Mouse (Mus musculus) liver, embryonic 14.5 days (tissue): ENCODE measurements around the gene Gm34653. TPM values are rescaled to one million over a fixed set of nuclear protein-coding genes. Genes with fewer than 3 reads are reported as not detected.
A peak's percentile ranks its signal among the peaks of the same experiment; 100 is the strongest.
"Not testable (repeated sequence)": the region's sequence is repeated elsewhere in the genome, so short reads cannot be mapped to it uniquely, and the experiment has no call there.

Experiments used
- ATAC-seq: fragments of 200-750 bp; cut with Nextera tagmentation; 2 replicates; pipeline ENCODE4 v1.8.0; 2017; ENCODE audit warnings: moderate number of reproducible peaks, mild to moderate bottlenecking, moderate library complexity; ENCODE audit not compliant: insufficient read depth
- DNase-seq, 3 experiments: peaks; one replicate each; pipeline ENCODE4 v3.0.0-alpha.2; 2012 to 2013; ENCODE audit warnings: low read depth in 3 of 3, low spot score in 3 of 3
- H3K27ac ChIP-seq: fragments of 300-500 bp; sonication (generic); 2 replicates; pipeline ENCODE4 v1.5.1; 2014; ENCODE audit warnings: moderate library complexity, mild to moderate bottlenecking, control low read depth, inconsistent platforms
- H3K27me3 ChIP-seq: fragments of 300-500 bp; sonication (generic); 2 replicates; pipeline ENCODE4 v1.6.1; 2014; ENCODE audit warnings: mild to moderate bottlenecking, low read length, moderate library complexity; ENCODE audit not compliant: control insufficient read depth, insufficient read depth
- H3K36me3 ChIP-seq: fragments of 300-500 bp; sonication (generic); replicated peaks from 2 replicates; pipeline ENCODE4 v1.6.1; 2014; ENCODE audit warnings: low read depth; ENCODE audit not compliant: control insufficient read depth, insufficient read depth
- H3K4me1 ChIP-seq, 2 experiments: fragments of 200-500 bp in 1 of 2; fragments of 300-500 bp in 1 of 2; sonication (generic) in 1 of 2; replicated peaks; 2 replicates each; pipeline ENCODE4 v1.6.1; 2012 to 2014; ENCODE audit warnings: antibody characterized with exemption in 1 of 2, inconsistent platforms in 1 of 2, low read length in 1 of 2; ENCODE audit not compliant: control insufficient read depth in 2 of 2, insufficient read depth in 2 of 2
- H3K4me2 ChIP-seq: fragments of 300-500 bp; sonication (generic); 2 replicates; pipeline ENCODE4 v1.6.1; 2014; ENCODE audit warnings: low read depth, mild to moderate bottlenecking, control low read depth, moderate library complexity
- H3K4me3 ChIP-seq, 2 experiments: fragments of 200-500 bp in 1 of 2; fragments of 300-500 bp in 1 of 2; sonication (generic) in 1 of 2; 2 replicates each; pipeline ENCODE4 v1.5.1; 2012 to 2014; ENCODE audit warnings: low read depth in 2 of 2, low read length in 2 of 2, mild to moderate bottlenecking in 2 of 2, control low read depth in 1 of 2, inconsistent platforms in 1 of 2, moderate library complexity in 1 of 2; ENCODE audit not compliant: insufficient read depth in 1 of 2
- H3K9ac ChIP-seq: fragments of 300-500 bp; sonication (generic); replicated peaks from 2 replicates; pipeline ENCODE4 v1.6.1; 2014; ENCODE audit warnings: mild to moderate bottlenecking, control low read depth, moderate library complexity
- H3K9me3 ChIP-seq: fragments of 300-500 bp; sonication (generic); 2 replicates; pipeline ENCODE4 v1.6.1; 2016; ENCODE audit warnings: low read length, mixed read lengths; ENCODE audit not compliant: control insufficient read depth
- CTCF ChIP-seq: IDR thresholded peaks from 2 replicates; pipeline ENCODE4 v1.5.1; 2016; ENCODE audit warnings: antibody characterized with exemption, low read depth, control low read depth
- EP300 ChIP-seq: IDR thresholded peaks from 2 replicates; pipeline ENCODE4 v1.6.1; 2016; ENCODE audit warnings: antibody characterized with exemption, low read depth
- WGBS: fragments of 180-500 bp; shearing (Covaris S2); extraction: QIAGEN DNeasy Blood & Tissue Kit; methylation state at CpG from one replicate; pipeline ENCODE4 v1.1.7; 2014; ENCODE audit not compliant: insufficient replicate concordance; 5-methylcytosine and 5-hydroxymethylcytosine counted together
- polyA plus RNA-seq, 2 experiments: library from polyadenylated mRNA; depleted of rRNA in 1 of 2; stranded (reverse) in 1 of 2; unstranded in 1 of 2; fragments of >200 nt; fragmentation: Nextera tagmentation in 1 of 2; extraction: Ambion mirVana in 1 of 2; gene quantifications; 2 replicates each; pipeline versions ENCODE4 v1.2.1 to v1.2.3; 2012 to 2014

The Gm34653 gene
- polyA plus RNA-seq (2012; rRNA removed), result 0.02 TPM in 1 of 2 replicates, not detected in the other
- polyA plus RNA-seq (2014; fragmentation: Nextera tagmentation; extraction: Ambion mirVana), result not detected in 2 replicates

DNA sequence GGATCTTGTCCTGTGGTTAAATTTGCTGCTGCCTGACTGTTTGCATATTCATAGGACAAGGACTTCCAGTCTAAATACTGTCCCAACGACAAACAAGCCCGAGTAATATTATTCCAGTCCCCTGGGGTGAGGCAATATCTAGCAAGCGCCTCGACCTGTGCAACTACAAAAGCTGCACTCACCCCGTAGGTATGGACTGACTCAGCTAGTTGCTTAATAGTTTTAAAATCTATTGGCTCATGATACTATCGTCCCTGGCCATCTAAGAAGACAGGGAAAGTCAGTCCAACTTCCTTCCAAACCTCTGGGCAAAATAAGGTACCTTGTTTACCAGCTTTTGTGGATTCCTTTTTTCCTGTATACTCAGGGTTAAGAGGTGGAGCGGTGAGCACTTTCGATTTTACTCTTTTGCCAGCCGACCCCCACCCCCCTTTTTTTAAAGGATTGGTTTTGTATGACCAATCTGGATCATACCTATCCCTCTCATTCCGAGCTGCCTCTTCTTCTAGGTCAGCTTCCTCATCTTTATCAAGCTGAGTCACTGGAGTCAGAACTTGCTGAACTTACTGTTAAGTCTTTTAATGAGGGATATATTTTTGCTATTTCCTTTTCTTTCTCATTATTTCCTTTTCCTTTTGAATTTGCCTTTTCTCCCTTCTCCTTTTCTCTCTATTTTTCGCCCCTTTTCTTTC is at the start of gene Gm34653:
TSS of gene Gm34653 (plus strand) at position 242 of the 692 bp plus-strand sequence.
- H3K4me2 ChIP-seq, H3K9me3 ChIP-seq, H3K27ac ChIP-seq, H3K9ac ChIP-seq, ATAC-seq, H3K27me3 ChIP-seq, H3K4me1 ChIP-seq, H3K4me3 ChIP-seq, DNase-seq, H3K36me3 ChIP-seq: not testable (repeated sequence)
- WGBS, result 50% methylated on average over 11 of the region's 11 CpGs

DNA sequence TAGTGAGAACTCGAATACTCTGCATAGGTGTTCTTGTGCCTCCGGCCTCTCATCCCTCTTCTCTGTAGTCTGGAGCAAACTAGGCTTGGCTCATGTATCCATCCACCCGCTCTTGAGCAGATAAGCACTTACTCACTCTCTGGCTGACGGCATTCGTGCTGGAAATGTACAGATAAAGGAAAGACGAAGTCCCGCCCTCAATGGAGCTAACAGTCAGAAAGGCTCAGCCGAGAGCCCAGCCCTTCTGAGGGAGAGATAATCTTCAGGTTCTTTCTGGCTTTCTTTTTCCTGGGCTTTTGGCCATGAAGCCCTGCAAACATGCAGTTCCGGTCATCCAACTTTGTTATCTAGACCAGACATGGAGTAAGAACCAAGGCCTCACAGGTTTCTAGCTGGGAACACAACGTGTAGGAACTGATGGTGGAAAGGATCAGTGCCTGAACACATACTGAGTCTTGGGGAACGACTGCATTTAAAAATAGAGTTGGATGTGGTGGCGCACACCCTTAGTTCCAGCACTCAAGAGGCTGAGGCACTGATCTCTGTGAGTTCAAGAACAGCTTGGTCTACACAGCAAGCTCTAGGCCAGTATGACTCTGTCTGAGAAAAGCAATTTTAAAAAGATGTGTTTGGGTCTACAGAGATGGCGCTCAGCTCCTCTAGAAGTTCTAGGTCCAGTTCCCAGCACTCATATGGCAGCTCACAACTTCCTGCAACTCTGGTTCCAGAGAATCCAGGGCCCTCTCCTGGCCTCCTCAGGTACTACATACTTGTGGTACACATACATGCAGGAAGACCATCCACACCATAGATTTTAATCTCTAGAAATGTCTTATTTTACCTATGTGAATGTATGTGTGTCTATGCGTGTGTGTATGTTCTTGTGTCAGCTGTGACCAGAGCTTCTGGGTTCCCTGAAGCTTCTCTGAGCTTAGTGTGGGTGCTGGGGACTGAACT is 49.5 kb upstream of the Gm34653 start:
- TF ChIP-seq CTCF, result no peak
- TF ChIP-seq EP300, result peak; percentile 92
- peaks cover 42% of the 10 kb centered on the region for H3K36me3 ChIP-seq
- H3K27me3 ChIP-seq, result no peaks in the 10 kb centered on the region
- ATAC-seq (peak; percentile 97), DNase-seq (peak; percentile 96 to 97 (median 97))
- peak overlapping the region; percentile 98 for H3K27ac ChIP-seq
- H3K4me2 ChIP-seq, result peak overlapping the region; percentile 76
- no peaks in the 10 kb centered on the region for H3K9me3 ChIP-seq
- H3K4me1 ChIP-seq, result peaks cover 23 to 27% of the 10 kb centered on the region in 2 experiments
- H3K9ac ChIP-seq, result peak overlapping the region; percentile 71
- peak overlapping the region; percentile 6 to 28; a peak in 3 of 4 replicates for H3K4me3 ChIP-seq
- WGBS, result 25% methylated on average over 14 of the region's 14 CpGs

DNA sequence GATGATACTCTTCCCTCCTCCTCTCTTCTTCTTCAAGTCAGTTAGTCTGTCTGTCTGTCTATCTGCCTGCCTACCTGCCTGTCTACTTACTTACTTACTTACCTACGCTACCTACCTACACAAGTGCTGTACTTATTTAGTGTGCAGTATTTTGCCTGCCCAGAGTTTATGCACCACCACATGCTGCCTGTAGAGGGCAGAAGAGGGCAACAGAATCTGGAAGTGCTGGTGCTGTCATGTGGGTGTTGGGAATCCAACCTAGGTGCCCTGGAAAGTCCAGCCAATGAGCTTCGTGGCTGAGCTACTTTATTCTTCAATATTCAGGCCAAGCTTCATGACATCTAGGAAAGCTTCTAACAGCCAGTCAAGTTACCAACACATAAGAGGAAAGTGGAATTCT is 48.7 kb upstream of the Gm34653 start:
- Histone ChIP-seq H3K36me3 (peaks cover 37% of the 10 kb centered on the region), H3K27me3 (no peaks in the 10 kb centered on the region), H3K4me3 (no peak overlapping the region), H3K4me2 (peak overlapping the region; percentile 76; the same call in 1 of the 2 replicates), H3K9ac (peak overlapping the region; percentile 51), H3K4me1 (peaks cover 23 to 27% of the 10 kb centered on the region in 2 experiments), H3K9me3 (no peaks in the 10 kb centered on the region), H3K27ac (peak overlapping the region; percentile 98)
- peak; percentile 56 to 68 (median 65) for DNase-seq
- TF ChIP-seq CTCF, result peak; percentile 98
- no peak for TF ChIP-seq EP300
- peak; percentile 18; the same call in 1 of the 2 replicates for ATAC-seq
- WGBS, result 71% methylated on average over 2 of the region's 2 CpGs

DNA sequence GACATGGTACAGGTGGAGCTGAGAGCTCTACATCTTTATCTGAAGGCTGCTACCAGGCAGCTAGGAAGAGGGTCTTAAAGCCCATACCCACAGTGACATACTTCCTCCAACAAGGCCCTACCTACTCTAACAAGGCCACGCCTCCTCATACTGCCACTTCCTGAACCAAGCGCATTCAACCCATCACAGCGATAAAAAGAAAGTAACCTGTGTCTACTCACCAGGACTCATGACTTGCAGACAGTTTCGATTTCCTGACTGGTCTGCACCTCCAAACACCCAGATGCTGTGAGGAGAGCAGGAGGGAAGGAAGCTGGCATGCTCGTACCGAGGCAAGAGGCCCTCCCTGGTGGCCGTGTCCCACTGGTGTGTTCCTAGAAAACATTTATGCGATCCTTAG is 42.5 kb upstream of the Gm34653 start:
- WGBS, result 68% methylated on average over 8 of the region's 8 CpGs
- H3K9ac ChIP-seq, result no peak overlapping the region
- H3K36me3 ChIP-seq, result peaks cover 5% of the 10 kb centered on the region
- no peaks in the 10 kb centered on the region for H3K9me3 ChIP-seq
- TF ChIP-seq CTCF (0 out of 2 replicates have a peak, but pooled peaks have one; percentile 10), EP300 (no peak)
- DNase-seq (no peak), ATAC-seq (no peak)
- H3K27ac ChIP-seq, result no peak overlapping the region; the same call in 1 of the 2 replicates
- peak overlapping the region; percentile 32; the same call in 1 of the 2 replicates for H3K4me2 ChIP-seq
- no peak overlapping the region; a peak in 1 of 4 replicates for H3K4me3 ChIP-seq
- no peaks in the 10 kb centered on the region for H3K4me1 ChIP-seq
- no peaks in the 10 kb centered on the region for H3K27me3 ChIP-seq
